Mouse (Mus musculus): ENCODE measurements around the gene Acvr2a.

The Acvr2a gene

GRCm38 (mm10) chr2:48868199-48868913 lies 54.4 kb downstream of the Acvr2a start:
- no peak for DNase-seq (ENCODE audit: low spot score in 2 of 2)

- peak; percentile 20 to 58 for DNase-seq (ENCODE audit: low spot score in 2 of 2)
Observed at GRCm38 (mm10) chr2:48885945-48886344, 72.0 kb downstream of the Acvr2a start.

GRCm38 (mm10) chr2:48895186-48895585 lies 81.3 kb downstream of the Acvr2a start:
- DNase-seq (ENCODE audit: low spot score in 2 of 2) = no peak

- no peak for DNase-seq (ENCODE audit: low spot score in 2 of 2)
Observed at GRCm38 (mm10) chr2:48908866-48909265, 95.0 kb downstream of the Acvr2a start.

- DNase-seq (ENCODE audit: low spot score in 2 of 2) = no peak
Observed at GRCm38 (mm10) chr2:48914185-48914584, 100.3 kb downstream of the Acvr2a start.

GRCm38 (mm10) chr2:48915832-48916231 lies 101.9 kb downstream of the Acvr2a start:
- DNase-seq (ENCODE audit: low spot score in 2 of 2) = no peak

GRCm38 (mm10) chr2:48935058-48935457 lies 121.1 kb downstream of the Acvr2a start:
- no peak for DNase-seq (ENCODE audit: low spot score in 2 of 2)

GRCm38 (mm10) chr2:48947761-48948160 lies 133.9 kb downstream of the Acvr2a start:
- no peak for DNase-seq (ENCODE audit: low spot score in 2 of 2)

GRCm38 (mm10) chr2:48948841-48949584 lies 135.1 kb downstream of the Acvr2a start, which contains the start of gene Mbd5:
TSS of gene Mbd5 (plus strand) at chr2:48949508.
- peak; percentile 94 to 97 for DNase-seq (ENCODE audit: low spot score in 2 of 2)

GRCm38 (mm10) chr2:48949743-48950251 lies 135.9 kb downstream of the Acvr2a start:
- DNase-seq (ENCODE audit: low spot score in 2 of 2) = peak; percentile 16 to 28

GRCm38 (mm10) chr2:48950252-48950315 lies 136.2 kb downstream of the Acvr2a start, which contains the start of gene Orc4:
TSS of gene Orc4 (minus strand) at chr2:48950277.
- DNase-seq (ENCODE audit: low spot score in 2 of 2) = no peak

- no peak for DNase-seq (ENCODE audit: low spot score in 2 of 2)
Observed at GRCm38 (mm10) chr2:48950316-48950880, 136.5 kb downstream of the Acvr2a start.

Data from frontal cortex, postnatal 25 days (tissue).